Mouse (Mus musculus) naive thymus-derived CD4-positive, alpha-beta T cell, adult 5 months (primary cell): ENCODE measurements around the gene Olfr1463. TPM values are rescaled to one million over a fixed set of nuclear protein-coding genes. Genes with fewer than 3 reads are reported as not detected.

Source experiments
- polyA plus RNA-seq: library from polyadenylated mRNA; unstranded; fragments of 100-300 nt; shearing (Covaris generic); gene quantifications from one replicate; pipeline ENCODE4 v1.2.1, GENCODE M21; 2017

The Olfr1463 gene
- not detected for polyA plus RNA-seq

DNA sequence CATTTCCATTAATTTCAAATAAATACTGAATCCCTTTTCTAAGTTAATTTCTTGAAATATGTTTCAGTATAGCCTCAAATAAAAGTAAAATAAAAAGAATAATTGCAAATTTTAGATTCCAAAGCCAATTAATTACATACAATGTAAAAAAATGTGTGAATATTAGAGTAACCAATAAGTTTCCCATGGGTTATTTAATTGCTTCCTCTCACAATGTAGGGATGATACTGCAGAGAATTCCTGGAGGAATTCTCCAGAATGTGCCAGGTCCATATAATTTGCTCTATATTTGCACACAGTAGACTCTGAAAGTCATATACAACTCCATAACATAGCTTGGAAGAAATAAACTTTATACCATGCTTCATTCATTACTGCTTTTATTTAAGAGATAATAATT lies at the start of gene Olfr1463:
Olfr1463 (plus strand) TSS at position 301 of the 400 bp plus-strand sequence.

DNA sequence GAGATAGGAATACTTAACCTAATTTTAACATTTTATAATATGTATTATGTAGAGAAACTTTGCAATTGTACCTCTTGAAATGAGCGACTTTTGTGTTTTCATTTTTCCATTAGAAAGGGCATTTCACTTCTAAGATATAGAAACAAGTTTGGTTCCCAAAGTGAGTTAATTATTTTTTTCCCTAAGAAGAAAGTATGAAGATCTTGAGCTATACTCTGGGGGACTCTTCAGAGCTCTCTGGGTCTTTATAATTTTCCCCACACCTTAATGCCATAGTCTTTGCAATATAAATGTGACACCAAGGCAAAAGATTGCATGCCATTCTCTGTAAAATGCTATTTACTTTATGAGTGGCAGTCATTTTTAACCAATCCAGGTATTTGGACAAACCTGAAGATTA lies 45.7 kb upstream of the Olfr1463 start, which contains the start of gene Olfr1462:
Olfr1462 (plus strand) TSS at position 301 of the 400 bp plus-strand sequence.

Other genes with a start within 250 kb of the Olfr1463 start
- gene Olfr1451, start 236.3 kb upstream of the Olfr1463 start, polyA plus RNA-seq: 0.20 TPM
- not detected for gene Olfr1453, start 203.0 kb upstream of the Olfr1463 start, polyA plus RNA-seq
- not detected for gene Olfr1454, start 170.7 kb upstream of the Olfr1463 start, polyA plus RNA-seq
- gene Olfr1457, start 133.4 kb upstream of the Olfr1463 start, polyA plus RNA-seq: not detected
- gene Olfr1458, start 124.6 kb upstream of the Olfr1463 start, polyA plus RNA-seq: not detected
- not detected for gene Olfr1459, start 81.8 kb upstream of the Olfr1463 start, polyA plus RNA-seq
- gene Olfr1461, start 68.3 kb upstream of the Olfr1463 start, polyA plus RNA-seq: not detected
- not detected for gene Olfr1462, start 45.6 kb upstream of the Olfr1463 start, polyA plus RNA-seq
- not detected for gene Olfr1465, start 84.2 kb downstream of the Olfr1463 start, polyA plus RNA-seq
- gene Olfr1466, start 107.5 kb downstream of the Olfr1463 start, polyA plus RNA-seq: not detected
- not detected for gene Olfr1467, start 130.9 kb downstream of the Olfr1463 start, polyA plus RNA-seq
- 0.39 TPM for gene Olfr1469, start 176.5 kb downstream of the Olfr1463 start, polyA plus RNA-seq
- not detected for gene Olfr1471, start 212.1 kb downstream of the Olfr1463 start, polyA plus RNA-seq
- gene Olfr1472, start 224.8 kb downstream of the Olfr1463 start, polyA plus RNA-seq: not detected
- not detected for gene Olfr1474, start 238.2 kb downstream of the Olfr1463 start, polyA plus RNA-seq
- gene Olfr1475, start 248.9 kb downstream of the Olfr1463 start, polyA plus RNA-seq: not detected